Mouse (Mus musculus) midbrain, embryonic 11.5 days (tissue): Measurements from ENCODE around the gene Mks1. TPM values are rescaled to one million over a fixed set of nuclear protein-coding genes. Genes with fewer than 3 reads are reported as not detected.

Source experiments
- ATAC-seq: fragments of 200-750 bp; cut with Nextera tagmentation; 2 replicates; pipeline ENCODE4 v1.8.0; 2017; ENCODE audit warnings: moderate TSS enrichment, moderate library complexity; ENCODE audit not compliant: low FRiP score
- DNase-seq: peaks from one replicate; pipeline ENCODE4 v3.0.0; 2015; ENCODE audit warnings: low spot score; ENCODE audit errors: missing footprints
- H3K27ac ChIP-seq: fragments of 300-500 bp; sonication (generic); 2 replicates; pipeline ENCODE4 v1.5.1; 2014; ENCODE audit warnings: low read depth, low read length
- H3K27me3 ChIP-seq: fragments of 300-500 bp; sonication (generic); 2 replicates; pipeline ENCODE4 v1.6.1; 2014; ENCODE audit warnings: mild to moderate bottlenecking, low read length, moderate library complexity, mixed read lengths; ENCODE audit not compliant: control insufficient read depth, insufficient read depth
- H3K36me3 ChIP-seq: fragments of 300-500 bp; sonication (generic); 2 replicates; pipeline ENCODE4 v1.6.1; 2014; ENCODE audit warnings: mild to moderate bottlenecking, low read length, moderate library complexity, mixed read lengths; ENCODE audit not compliant: control insufficient read depth, insufficient read depth
- H3K4me1 ChIP-seq: fragments of 300-500 bp; sonication (generic); 2 replicates; pipeline ENCODE4 v1.6.1; 2014; ENCODE audit warnings: low read length; ENCODE audit not compliant: control insufficient read depth, insufficient read depth
- H3K4me2 ChIP-seq: fragments of 300-500 bp; sonication (generic); 2 replicates; pipeline ENCODE4 v1.6.1; 2014; ENCODE audit warnings: mild to moderate bottlenecking, moderate library complexity
- H3K4me3 ChIP-seq: fragments of 300-500 bp; sonication (generic); 2 replicates; pipeline ENCODE4 v1.5.1; 2014; ENCODE audit warnings: low read depth, low read length
- H3K9ac ChIP-seq: fragments of 300-500 bp; sonication (generic); 2 replicates; pipeline ENCODE4 v1.6.1; 2014; ENCODE audit warnings: low read length
- H3K9me3 ChIP-seq: fragments of 300-500 bp; sonication (generic); 2 replicates; pipeline ENCODE4 v1.6.1; 2016; ENCODE audit warnings: low read length; ENCODE audit not compliant: control insufficient read depth
- WGBS: fragments of 180-500 bp; shearing (Covaris S2); extraction: QIAGEN DNeasy Blood & Tissue Kit; methylation state at CpG from one replicate; pipeline ENCODE4 v1.1.7; 2014; 5-methylcytosine and 5-hydroxymethylcytosine counted together
- polyA plus RNA-seq: library from polyadenylated mRNA; unstranded; fragments of >200 nt; fragmentation: Nextera tagmentation; extraction: Ambion mirVana; gene quantifications from 2 replicates; pipeline ENCODE4 v1.2.1, GENCODE M21; 2014

Gene Mks1
- polyA plus RNA-seq, 1 experiment from 2014 or later = 12.1 TPM

- Histone ChIP-seq H3K9me3 (no peaks in the 10 kb centered on the region), H3K4me3 (no peak within 1 kb of the TSS), H3K9ac (no peak within 1 kb of the TSS), H3K27me3 (no peaks in the 10 kb centered on the region), H3K4me1 (no peaks in the 10 kb centered on the region), H3K4me2 (no peak within 1 kb of the TSS), H3K36me3 (no peaks in the 10 kb centered on the region), H3K27ac (no peak within 1 kb of the TSS)
- no peak for ATAC-seq
- DNase-seq = no peak
Measured at GRCm38 (mm10) chr11:87897287-87897686, 44.3 kb downstream of the Mks1 start, which contains the start of gene Olfr463. TSS of gene Olfr463 (minus strand) at chr11:87897387.

GRCm38 (mm10) chr11:87904331-87904730, 51.3 kb downstream of the Mks1 start:
- Histone ChIP-seq H3K4me3 (no peak overlapping the region), H3K36me3 (no peaks in the 10 kb centered on the region), H3K9ac (no peak overlapping the region), H3K27me3 (no peaks in the 10 kb centered on the region), H3K9me3 (no peaks in the 10 kb centered on the region), H3K4me2 (no peak overlapping the region), H3K27ac (no peak overlapping the region), H3K4me1 (no peaks in the 10 kb centered on the region)
- DNase-seq = no peak
- 79% methylated on average over 3 of the region's 3 CpGs for WGBS
- ATAC-seq = no peak

Other genes with a start within 250 kb of the Mks1 start
- gene Hsf5, start 236.1 kb upstream of the Mks1 start, polyA plus RNA-seq = 0.15 and 0.31 TPM in 2 replicates
- 0.61 and 2.0 TPM in 2 replicates for gene Rnf43, start 190.5 kb upstream of the Mks1 start, polyA plus RNA-seq
- gene Supt4a, start 115.7 kb upstream of the Mks1 start, polyA plus RNA-seq = 148 and 163 TPM in 2 replicates
- 7.0 and 9.0 TPM in 2 replicates for gene Tspoap1, start 92.7 kb upstream of the Mks1 start, polyA plus RNA-seq
- gene Mpo, start 59.6 kb upstream of the Mks1 start, polyA plus RNA-seq = 2.6 and 2.9 TPM in 2 replicates
- 0.27 and 0.57 TPM in 2 replicates for gene Lpo, start 24.9 kb upstream of the Mks1 start, polyA plus RNA-seq
- gene Epx, start 22.3 kb downstream of the Mks1 start, polyA plus RNA-seq = not detected in 2 replicates
- gene Olfr462, start 39.1 kb downstream of the Mks1 start, polyA plus RNA-seq = not detected in 2 replicates
- gene Olfr463, start 44.2 kb downstream of the Mks1 start, polyA plus RNA-seq = not detected in 2 replicates
- gene Olfr464, start 67.8 kb downstream of the Mks1 start, polyA plus RNA-seq = not detected in 2 replicates
- gene Dynll2, start 134.3 kb downstream of the Mks1 start, polyA plus RNA-seq = 20.5 and 22.6 TPM in 2 replicates
- gene Srsf1, start 194.2 kb downstream of the Mks1 start, polyA plus RNA-seq = 533 and 541 TPM in 2 replicates
- gene Vezf1, start 215.1 kb downstream of the Mks1 start, polyA plus RNA-seq = 82.5 and 83.6 TPM in 2 replicates
- 16.5 and 17.0 TPM in 2 replicates for gene Cuedc1, start 244.8 kb downstream of the Mks1 start, polyA plus RNA-seq